9 mouse cellular contexts compared by ENCODE assay signal in genomic region chr16:32434066-32434465, GRCm38 (mm10). TPM values are rescaled to one million over a fixed set of nuclear protein-coding genes. Genes with fewer than 3 reads are reported as not detected.
DNase-seq lines count a peak whose midpoint lies in the region; ATAC-seq lines count a peak whose summit lies in the region.
"Had no signal": no experiment of that assay in that cellular context is flagged by ENCODE, and none has a peak within 500 bp of the region (broad histone marks: within the 10 kb centered on the region; RNA-seq: fewer than 3 reads in every experiment).

No protein-coding gene starts in this region.

- no peak for ATAC-seq in liver, embryonic 12.5 days
- ATAC-seq in forebrain, embryonic 13.5 days = no peak

- H3K27me3 ChIP-seq in liver, embryonic 12.5 days (replicated peaks) = no peaks in the 10 kb centered on the region
- no peaks in the 10 kb centered on the region for H3K27me3 ChIP-seq in forebrain, embryonic 13.5 days

- 18% methylated on average over 6 of the region's 6 CpGs for WGBS in liver, embryonic 12.5 days (ENCODE audit: insufficient replicate concordance)
- 64% methylated on average over 6 of the region's 6 CpGs for WGBS in forebrain, embryonic 13.5 days

- peak; percentile 38 for DNase-seq in adrenal gland, postnatal 10 days
- DNase-seq in adrenal gland, postnatal 4 days (ENCODE audit: low spot score in 2 of 2) = no peak
- DNase-seq in brain, adult 2 months (ENCODE audit: low read depth, low spot score) = peak; percentile 42
- DNase-seq in natural killer cell, adult 2 months (ENCODE audit: low spot score in 2 of 2) = peak; percentile 80 to 82
- DNase-seq in cerebellum, adult 18-20 months = no peak
- DNase-seq in urinary bladder, adult 2 months (ENCODE audit: low spot score) = no peak
- DNase-seq: cerebellum, adult 8-10 months had no signal

- no peaks in the 10 kb centered on the region for H3K9me3 ChIP-seq in liver, embryonic 12.5 days (replicated peaks)
- no peaks in the 10 kb centered on the region for H3K9me3 ChIP-seq in forebrain, embryonic 13.5 days (replicated peaks)

- peak overlapping the region; percentile 55 for H3K27ac ChIP-seq in liver, embryonic 12.5 days
- H3K27ac ChIP-seq in forebrain, embryonic 13.5 days = no peak overlapping the region

- peaks cover 17% of the 10 kb centered on the region for H3K36me3 ChIP-seq in liver, embryonic 12.5 days
- no peaks in the 10 kb centered on the region; the same call in 1 of the 2 replicates for H3K36me3 ChIP-seq in forebrain, embryonic 13.5 days (ENCODE audit: poor library complexity, severe bottlenecking)

- H3K9ac ChIP-seq in liver, embryonic 12.5 days = peak overlapping the region; percentile 14; the same call in 1 of the 2 replicates
- no peak overlapping the region for H3K9ac ChIP-seq in forebrain, embryonic 13.5 days

- peak overlapping the region; percentile 71 for H3K4me2 ChIP-seq in liver, embryonic 12.5 days
- H3K4me2 ChIP-seq in forebrain, embryonic 13.5 days = no peak overlapping the region

- H3K4me1 ChIP-seq in liver, embryonic 12.5 days = peaks cover 54% of the 10 kb centered on the region
- H3K4me1 ChIP-seq in forebrain, embryonic 13.5 days = peaks cover 17% of the 10 kb centered on the region

- no peak overlapping the region for H3K4me3 ChIP-seq in liver, embryonic 12.5 days
- H3K4me3 ChIP-seq in forebrain, embryonic 13.5 days = no peak overlapping the region

RNA-seq across cellular contexts. Expression of gene Pcyt1a, which starts 3.3 kb away (rescaled TPM):
- total RNA-seq in adrenal gland, postnatal 10 days (2021) = 10 to 100 TPM; 73.1 to 78.1 TPM
- total RNA-seq in adrenal gland, postnatal 4 days (2021) = 10 to 100 TPM; 66.0 to 70.6 TPM
- 37.6 TPM in 2 replicates for polyA plus RNA-seq in liver, embryonic 12.5 days (2016; fragmentation: Nextera tagmentation; extraction: Ambion mirVana)
- polyA plus RNA-seq in forebrain, embryonic 13.5 days (2015; fragmentation: Nextera tagmentation; extraction: Ambion mirVana) = 44.1 and 48.1 TPM in 2 replicates
- 29.3 and 34.0 TPM in 2 replicates for polyA plus RNA-seq in urinary bladder, adult 2 months (2012; rRNA removed)

RNA-seq across cellular contexts. Expression of gene Tctex1d2, which starts 14.6 kb away (rescaled TPM):
- 1 to 10 TPM; 5.8 to 6.0 TPM for total RNA-seq in adrenal gland, postnatal 10 days (2021)
- total RNA-seq in adrenal gland, postnatal 4 days (2021) = 1 to 10 TPM; 8.9 to 9.2 TPM
- 8.1 and 8.6 TPM in 2 replicates for polyA plus RNA-seq in liver, embryonic 12.5 days (2016; fragmentation: Nextera tagmentation; extraction: Ambion mirVana)
- 34.5 and 37.5 TPM in 2 replicates for polyA plus RNA-seq in forebrain, embryonic 13.5 days (2015; fragmentation: Nextera tagmentation; extraction: Ambion mirVana)
- polyA plus RNA-seq in urinary bladder, adult 2 months (2012; rRNA removed) = 23.9 and 30.5 TPM in 2 replicates

RNA-seq across cellular contexts. Expression of gene Tm4sf19, which starts 33.8 kb away (rescaled TPM):
- total RNA-seq in adrenal gland, postnatal 10 days (2021) = under 1 TPM in 1 of 2 experiments, not detected in 1; 0.42 TPM
- not detected for total RNA-seq in adrenal gland, postnatal 4 days (2021)
- polyA plus RNA-seq in liver, embryonic 12.5 days (2016; fragmentation: Nextera tagmentation; extraction: Ambion mirVana) = not detected in 2 replicates
- not detected in 2 replicates for polyA plus RNA-seq in forebrain, embryonic 13.5 days (2015; fragmentation: Nextera tagmentation; extraction: Ambion mirVana)
- 0.06 and 0.12 TPM in 2 replicates for polyA plus RNA-seq in urinary bladder, adult 2 months (2012; rRNA removed)

RNA-seq across cellular contexts. Expression of gene Slc51a, which starts 53.6 kb away (rescaled TPM):
- total RNA-seq in adrenal gland, postnatal 10 days (2021) = not detected
- 1 to 10 TPM in 1 of 2 experiments, not detected in 1; 1.4 TPM for total RNA-seq in adrenal gland, postnatal 4 days (2021)
- 0.57 and 0.66 TPM in 2 replicates for polyA plus RNA-seq in liver, embryonic 12.5 days (2016; fragmentation: Nextera tagmentation; extraction: Ambion mirVana)
- 0.25 and 0.49 TPM in 2 replicates for polyA plus RNA-seq in forebrain, embryonic 13.5 days (2015; fragmentation: Nextera tagmentation; extraction: Ambion mirVana)
- polyA plus RNA-seq in urinary bladder, adult 2 months (2012; rRNA removed) = 0.04 TPM in 1 of 2 replicates, not detected in the other

Comparison
In these comparisons a context has a peak if more than half of its experiments do, and no peak if none do; other contexts are left out.
1. DNase-seq: peak in adrenal gland, postnatal 10 days (single experiment), brain, adult 2 months (single experiment) and natural killer cell, adult 2 months (2 of 2); none in adrenal gland, postnatal 4 days (0 of 2), cerebellum, adult 18-20 months (0 of 2) and urinary bladder, adult 2 months (single experiment).